Mouse (Mus musculus): ENCODE data around the gene Pkd2.

DNA sequence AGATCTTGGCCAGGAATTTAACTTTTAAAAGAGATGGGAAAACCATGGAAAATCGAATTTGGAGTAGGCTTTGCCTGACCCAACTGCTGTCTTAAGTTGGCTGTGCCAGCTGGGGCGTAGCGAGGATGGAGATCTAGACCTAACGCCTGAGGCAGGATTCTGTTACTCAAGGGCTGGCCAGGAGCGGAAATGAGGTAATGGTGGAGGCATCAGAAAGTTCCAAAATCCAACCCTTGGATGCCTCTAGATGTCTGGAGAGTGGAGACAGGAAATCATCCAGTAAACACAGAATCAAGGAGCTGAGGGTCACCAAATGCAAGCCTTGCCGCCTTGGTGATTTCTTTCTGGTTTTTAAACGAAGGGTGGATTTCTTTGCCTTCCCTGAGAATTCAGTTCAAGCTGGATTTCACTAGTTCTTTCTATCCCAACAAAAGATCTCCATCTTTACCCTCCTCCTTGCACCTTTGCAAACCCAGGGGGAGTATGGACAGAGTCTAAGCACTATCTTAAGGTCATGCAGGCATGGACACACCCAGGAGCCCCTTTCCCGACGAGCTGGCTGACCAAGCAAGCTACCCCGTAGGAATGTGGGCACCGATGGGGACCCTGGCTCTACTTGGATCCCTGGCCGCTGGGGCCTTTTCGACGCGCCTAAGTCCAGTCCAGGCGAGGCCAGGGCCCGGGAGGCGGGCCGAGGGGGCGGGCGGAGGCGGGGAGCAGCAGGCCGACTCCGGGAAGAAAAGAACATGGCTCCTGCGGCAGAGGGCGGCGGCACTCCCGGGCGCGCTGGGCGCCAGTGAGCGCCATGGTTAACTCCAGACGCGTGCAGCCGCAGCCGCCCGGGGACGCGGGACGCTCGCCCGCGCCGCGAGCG, at the start of gene Pkd2:
- TF ChIP-seq CTCF (conservative IDR thresholded peaks at IDR 0.05 in 1 of 2, IDR thresholded peaks at IDR 0.05 in 1 of 2; ENCODE audit: low read depth in 2 of 2, low read length in 2 of 2) (no peak), EP300 (IDR thresholded peaks at IDR 0.05; ENCODE audit: low read length) (no peak), RCOR1 (conservative IDR thresholded peaks at IDR 0.05; ENCODE audit: low read depth, low read length) (no peak)

Measured in CH12.LX (cell line).